Mouse (Mus musculus) gastrocnemius, adult 18-20 months (tissue): Measurements from ENCODE around the gene Rasgrp3. TPM values are rescaled to one million over a fixed set of nuclear protein-coding genes. Genes with fewer than 3 reads are reported as not detected.

ENCODE experiments used
- DNase-seq: peaks from one replicate; pipeline ENCODE4 v3.0.0; 2021; ENCODE audit warnings: low spot score
- total RNA-seq, 2 experiments: library from RNA; stranded (reverse); gene quantifications; 2 replicates each; pipeline ENCODE4 v1.2.3; 2021

Rasgrp3 gene
- total RNA-seq, 2 experiments from 2014 or later: 29.8 to 32.8 TPM

- DNase-seq: no peak
Measured at GRCm38 (mm10) chr17:75537050-75537445, 101.4 kb downstream of the Rasgrp3 start.

GRCm38 (mm10) chr17:75538431-75538830 is 102.7 kb downstream of the Rasgrp3 start:
- no peak for DNase-seq

GRCm38 (mm10) chr17:75539130-75539529 is 103.4 kb downstream of the Rasgrp3 start:
- no peak for DNase-seq

GRCm38 (mm10) chr17:75539841-75540240 is 104.1 kb downstream of the Rasgrp3 start:
- DNase-seq: no peak

- no peak for DNase-seq
Measured at GRCm38 (mm10) chr17:75543434-75543833, 107.7 kb downstream of the Rasgrp3 start.

- DNase-seq: no peak
Measured at GRCm38 (mm10) chr17:75544262-75544661, 108.6 kb downstream of the Rasgrp3 start.

GRCm38 (mm10) chr17:75550771-75551413 is 115.2 kb downstream of the Rasgrp3 start:
- no peak for DNase-seq

- peak; percentile 98 for DNase-seq
Measured at GRCm38 (mm10) chr17:75551512-75552400, 116.1 kb downstream of the Rasgrp3 start, which contains the start of gene Fam98a. Fam98a (minus strand) TSS chr17:75551946.

- DNase-seq: no peak
Measured at GRCm38 (mm10) chr17:75557031-75557430, 121.3 kb downstream of the Rasgrp3 start.

- DNase-seq: no peak
Measured at GRCm38 (mm10) chr17:75558041-75558440, 122.3 kb downstream of the Rasgrp3 start.

- DNase-seq: no peak
Measured at GRCm38 (mm10) chr17:75575608-75576007, 139.9 kb downstream of the Rasgrp3 start.

Other genes starting within 250 kb of the Rasgrp3 start
- 10 to 100 TPM; 30.0 to 34.6 TPM for gene Fam98a, start 116.0 kb downstream of the Rasgrp3 start, total RNA-seq